Mouse (Mus musculus) G1E (cell line): ENCODE measurements around the gene Socs5. TPM values are rescaled to one million over a fixed set of nuclear protein-coding genes. Genes with fewer than 3 reads are reported as not detected.

Source experiments
- ATAC-seq: 2 replicates; pipeline ENCODE4 v1.8.0; 2016; ENCODE audit warnings: mild to moderate bottlenecking; ENCODE audit not compliant: insufficient number of reproducible peaks, poor library complexity, low FRiP score, severe bottlenecking; ENCODE audit errors: extremely low read depth
- DNase-seq: peaks from one replicate; pipeline ENCODE4 v3.0.0; 2012; ENCODE audit warnings: low spot score
- H3K27me3 ChIP-seq: 2 replicates; pipeline ENCODE4 v1.6.1; 2012; ENCODE audit warnings: mild to moderate bottlenecking, low read length, inconsistent platforms; ENCODE audit not compliant: insufficient read depth
- H3K36me3 ChIP-seq: replicated peaks from 2 replicates; pipeline ENCODE3; 2012; ENCODE audit warnings: mild to moderate bottlenecking, inconsistent platforms
- H3K4me1 ChIP-seq: 2 replicates; pipeline ENCODE4 v1.6.1; 2012; ENCODE audit warnings: low read depth, low read length, inconsistent platforms, mixed read lengths; ENCODE audit not compliant: insufficient read depth
- H3K4me3 ChIP-seq: 2 replicates; pipeline ENCODE4 v1.5.1; 2012; ENCODE audit warnings: low read depth, mild to moderate bottlenecking, inconsistent platforms, low read length, moderate library complexity, mixed read lengths
- H3K9me3 ChIP-seq: replicated peaks from 2 replicates; pipeline ENCODE4 v1.6.1; 2012; ENCODE audit warnings: inconsistent platforms
- CTCF ChIP-seq: IDR thresholded peaks from 2 replicates; pipeline ENCODE4 v1.5.1; 2012; ENCODE audit warnings: low read depth, low read length, inconsistent platforms, mixed read lengths
- GATA1 ChIP-seq: IDR thresholded peaks from 2 replicates; pipeline ENCODE4 v1.6.1; 2012; ENCODE audit warnings: borderline replicate concordance, low read length, inconsistent platforms, mixed read lengths
- GATA2 ChIP-seq: IDR thresholded peaks from 2 replicates; pipeline ENCODE4 v1.6.1; 2012; ENCODE audit warnings: low read depth, low read length, inconsistent platforms, borderline replicate concordance
- POLR2AphosphoS5 ChIP-seq: IDR thresholded peaks from 2 replicates; pipeline ENCODE4 v1.6.1; 2012; ENCODE audit warnings: low read depth, low read length, inconsistent platforms; ENCODE audit not compliant: insufficient replicate concordance
- TAL1 ChIP-seq: conservative IDR thresholded peaks from 2 replicates; pipeline ENCODE4 v1.6.1; 2012; ENCODE audit warnings: low read depth, low read length, inconsistent platforms, mixed read lengths
- polyA plus RNA-seq: library from polyadenylated mRNA; stranded (reverse); fragments of >175 nt; gene quantifications from 2 replicates; pipeline ENCODE4 v1.2.3, GENCODE M21; 2012
- total RNA-seq, 2 experiments: library from RNA; stranded (forward) in 1 of 2; stranded (reverse) in 1 of 2; fragments of 200-1000 nt in 1 of 2; fragments of >200 nt in 1 of 2; fragmentation: Nextera tagmentation in 1 of 2; gene quantifications; 2 replicates each; pipeline ENCODE4 v1.2.3; 2014 to 2017

Socs5 gene
- total and polyA plus RNA-seq, 3 experiments = 7.9 to 13.7 (median 11.1) TPM

- Histone ChIP-seq H3K4me1 (peaks cover 21% of the 10 kb centered on the region), H3K36me3 (no peaks in the 10 kb centered on the region), H3K9me3 (peaks cover 8% of the 10 kb centered on the region), H3K4me3 (no peak overlapping the region), H3K27me3 (peaks cover 9% of the 10 kb centered on the region; the same call in 1 of the 2 replicates)
- no peak for TF ChIP-seq POLR2AphosphoS5
- no peak for TF ChIP-seq CTCF
- no peak for TF ChIP-seq GATA2
- no peak for TF ChIP-seq TAL1
- no peak for TF ChIP-seq GATA1
- ATAC-seq (no peak), DNase-seq (no peak)
Measured at GRCm38 (mm10) chr17:87103060-87103459, 4.4 kb upstream of the Socs5 start.

- Histone ChIP-seq H3K4me1 (peaks cover 28% of the 10 kb centered on the region), H3K36me3 (no peaks in the 10 kb centered on the region), H3K4me3 (no peak overlapping the region), H3K27me3 (peaks cover 9% of the 10 kb centered on the region; the same call in 1 of the 2 replicates), H3K9me3 (peaks cover 8% of the 10 kb centered on the region)
- TF ChIP-seq POLR2AphosphoS5 (no peak), GATA2 (no peak), GATA1 (no peak)
- ATAC-seq (no peak), DNase-seq (no peak)
Measured at GRCm38 (mm10) chr17:87104276-87104675, 3.2 kb upstream of the Socs5 start.

- Histone ChIP-seq H3K9me3 (peaks cover 8% of the 10 kb centered on the region), H3K27me3 (peaks cover 6% of the 10 kb centered on the region; the same call in 1 of the 2 replicates), H3K4me3 (no peak overlapping the region; the same call in 1 of the 2 replicates), H3K36me3 (no peaks in the 10 kb centered on the region), H3K4me1 (peaks cover 33% of the 10 kb centered on the region)
- ATAC-seq (no peak), DNase-seq (no peak)
- TF ChIP-seq POLR2AphosphoS5 (no peak), TAL1 (no peak), GATA2 (no peak), GATA1 (no peak), CTCF (no peak)
Measured at GRCm38 (mm10) chr17:87105941-87106340, 1.5 kb upstream of the Socs5 start.

- peak; percentile 99 for DNase-seq
- no peaks in the 10 kb centered on the region for H3K36me3 ChIP-seq
- peaks cover 6% of the 10 kb centered on the region; the same call in 1 of the 2 replicates for H3K27me3 ChIP-seq
- peaks cover 33% of the 10 kb centered on the region for H3K4me1 ChIP-seq
- ATAC-seq = peak; percentile 97
- TF ChIP-seq GATA1 (no peak), CTCF (no peak), TAL1 (no peak), POLR2AphosphoS5 (no peak)
- H3K9me3 ChIP-seq = peaks cover 8% of the 10 kb centered on the region
- H3K4me3 ChIP-seq = peak overlapping the region; percentile 89
Measured at GRCm38 (mm10) chr17:87106691-87107523, 572 bp upstream of the Socs5 start.

GRCm38 (mm10) chr17:87108507-87109292 is 1.2 kb downstream of the Socs5 start:
- Histone ChIP-seq H3K36me3 (peaks cover 5% of the 10 kb centered on the region), H3K27me3 (no peaks in the 10 kb centered on the region), H3K4me3 (peak overlapping the region; percentile 89; the same call in 1 of the 2 replicates), H3K9me3 (peaks cover under 1% of the 10 kb centered on the region; the same call in 1 of the 2 replicates), H3K4me1 (peaks cover 25% of the 10 kb centered on the region)
- DNase-seq (no peak), ATAC-seq (no peak)
- TF ChIP-seq CTCF (no peak), POLR2AphosphoS5 (no peak), GATA1 (no peak), TAL1 (no peak), GATA2 (no peak)

- H3K27me3 ChIP-seq = no peaks in the 10 kb centered on the region
- no peak for TF ChIP-seq CTCF
- TF ChIP-seq TAL1 = no peak
- no peak for TF ChIP-seq POLR2AphosphoS5
- no peak for TF ChIP-seq GATA1
- TF ChIP-seq GATA2 = no peak
- H3K4me1 ChIP-seq = peaks cover 25% of the 10 kb centered on the region
- DNase-seq (no peak), ATAC-seq (no peak)
- H3K36me3 ChIP-seq = peaks cover 5% of the 10 kb centered on the region
- H3K9me3 ChIP-seq = no peaks in the 10 kb centered on the region
- no peak overlapping the region for H3K4me3 ChIP-seq
Measured at GRCm38 (mm10) chr17:87109504-87109903, 2.0 kb downstream of the Socs5 start.
